Mouse (Mus musculus) forebrain, embryonic 10.5 days (tissue): ENCODE measurements around the gene Tnni3k. TPM values are rescaled to one million over a fixed set of nuclear protein-coding genes. Genes with fewer than 3 reads are reported as not detected.

Experiments used
- polyA plus RNA-seq: library from polyadenylated mRNA; unstranded; fragments of >200 nt; fragmentation: Nextera tagmentation; extraction: Ambion mirVana; gene quantifications from 2 replicates; pipeline ENCODE4 v1.2.1, GENCODE M21; 2016

The Tnni3k gene
- polyA plus RNA-seq, 1 experiment from 2014 or later = not detected

Other genes with a start within 250 kb of the Tnni3k start
- gene Fpgt, start 38.0 kb upstream of the Tnni3k start, polyA plus RNA-seq = 15.5 and 16.4 TPM in 2 replicates
- 0.79 and 1.2 TPM in 2 replicates for gene Lrriq3, start 38.0 kb upstream of the Tnni3k start, polyA plus RNA-seq